Mouse (Mus musculus): ENCODE results near the gene Sele.
"Not testable (repeated sequence)": the region's sequence is repeated elsewhere in the genome, so short reads cannot be mapped to it uniquely, and the experiment has no call there.

Gene Sele

GRCm38 (mm10) chr1:164047934-164048333, at the start of gene Sele:
Gene Sele (plus strand): TSS chr1:164048234.
- DNase-seq, result no peak

- DNase-seq, result no peak
These were observed 46.1 kb upstream of the Sele start for GRCm38 (mm10) chr1:164001831-164002452.

DNA sequence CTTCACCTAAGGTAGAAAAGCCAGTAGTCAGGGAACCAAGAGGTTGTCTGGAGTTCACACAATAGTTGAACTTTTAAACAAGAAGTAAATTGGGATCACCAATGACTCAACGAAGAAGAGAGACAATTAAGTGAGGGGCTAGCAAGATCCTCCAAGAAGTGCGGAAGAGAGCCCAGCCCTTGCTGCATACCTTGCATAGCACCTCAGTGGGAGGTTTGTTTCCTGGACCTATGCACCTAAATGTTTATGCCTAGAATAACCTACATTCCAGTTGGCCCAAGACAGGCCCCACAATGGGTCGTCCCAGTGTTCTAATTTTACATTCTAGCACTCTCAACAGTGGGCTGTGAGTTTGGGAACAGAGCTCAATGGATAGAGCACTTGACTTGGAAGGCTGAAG, 43.7 kb upstream of the Sele start:
- no peak for DNase-seq

GRCm38 (mm10) chr1:164009235-164009634, 38.8 kb upstream of the Sele start:
- DNase-seq, result peak; percentile 74 to 76

- no peak for DNase-seq
These were observed 33.4 kb upstream of the Sele start for GRCm38 (mm10) chr1:164014616-164015015.

- no peak for DNase-seq
These were observed 29.7 kb upstream of the Sele start for GRCm38 (mm10) chr1:164018221-164018896.

GRCm38 (mm10) chr1:164019789-164020188, 28.2 kb upstream of the Sele start:
- DNase-seq, result no peak

GRCm38 (mm10) chr1:164020746-164021145, 27.3 kb upstream of the Sele start:
- not testable (repeated sequence) for DNase-seq

DNA sequence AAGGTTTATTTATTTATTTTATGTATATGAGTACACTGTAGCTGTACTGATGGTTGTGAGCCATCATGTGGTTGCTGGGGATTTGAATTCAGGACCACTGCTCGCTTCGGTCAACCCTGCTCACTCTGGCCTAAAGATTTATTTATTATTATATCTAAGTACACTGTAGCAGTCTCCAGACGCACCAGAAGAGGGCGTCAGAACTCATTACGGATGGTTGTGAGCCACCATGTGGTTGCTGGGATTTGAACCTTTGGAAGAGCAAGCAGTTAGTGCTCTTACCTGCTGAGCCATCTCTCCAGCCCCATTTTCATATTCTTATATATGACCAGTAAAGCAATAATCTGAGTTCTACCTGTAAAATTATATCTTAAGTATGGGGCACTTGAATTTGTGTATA, 25.9 kb upstream of the Sele start:
- peak in 1 of 2 experiments; percentile 12 for DNase-seq

- no peak for DNase-seq
These were observed 22.3 kb upstream of the Sele start for GRCm38 (mm10) chr1:164025685-164026084.

DNA sequence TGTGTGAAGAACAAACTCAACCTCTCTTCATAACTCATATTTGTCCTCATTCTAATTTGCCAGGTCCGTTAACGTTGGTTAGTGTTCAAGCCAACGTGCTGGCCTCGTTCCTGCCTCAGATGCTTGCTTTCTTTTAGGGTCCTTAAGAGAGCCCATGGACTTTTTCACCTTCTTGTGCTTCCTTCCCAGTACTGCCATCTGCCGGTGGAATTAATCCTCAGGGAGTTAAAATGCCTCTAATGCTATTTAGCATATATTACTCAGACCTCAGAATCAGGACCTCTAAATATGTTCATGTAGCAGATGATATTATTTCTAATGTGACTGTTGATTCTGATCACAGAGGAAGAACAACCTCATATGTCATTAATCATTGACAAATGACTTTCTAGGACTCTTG, 20.6 kb upstream of the Sele start:
- DNase-seq, result peak; percentile 52 to 54

- DNase-seq, result no peak
These were observed 7.5 kb upstream of the Sele start for GRCm38 (mm10) chr1:164040385-164041135.

- DNase-seq, result no peak
These were observed 4.5 kb upstream of the Sele start for GRCm38 (mm10) chr1:164043549-164043948.

DNA sequence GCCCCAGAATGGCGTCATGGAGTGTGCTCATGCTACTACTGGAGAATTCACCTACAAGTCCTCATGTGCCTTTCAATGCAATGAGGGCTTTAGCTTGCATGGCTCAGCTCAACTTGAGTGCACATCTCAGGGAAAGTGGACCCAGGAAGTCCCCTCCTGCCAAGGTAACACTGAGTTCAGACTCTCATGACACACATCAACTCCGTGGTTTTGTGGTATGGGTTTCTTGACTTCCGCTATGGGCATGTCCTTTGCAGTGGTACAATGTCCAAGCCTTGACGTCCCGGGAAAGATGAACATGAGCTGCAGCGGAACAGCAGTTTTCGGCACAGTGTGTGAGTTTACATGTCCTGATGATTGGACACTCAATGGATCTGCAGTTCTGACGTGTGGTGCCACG, 5.5 kb downstream of the Sele start:
- DNase-seq, result no peak

GRCm38 (mm10) chr1:164054800-164055199, 6.8 kb downstream of the Sele start:
- peak in 1 of 2 experiments; percentile 45 for DNase-seq

GRCm38 (mm10) chr1:164060071-164060470, 12.0 kb downstream of the Sele start:
- DNase-seq, result no peak

- peak; percentile 41 to 48 for DNase-seq
These were observed 13.2 kb downstream of the Sele start for GRCm38 (mm10) chr1:164061278-164061677.

DNA sequence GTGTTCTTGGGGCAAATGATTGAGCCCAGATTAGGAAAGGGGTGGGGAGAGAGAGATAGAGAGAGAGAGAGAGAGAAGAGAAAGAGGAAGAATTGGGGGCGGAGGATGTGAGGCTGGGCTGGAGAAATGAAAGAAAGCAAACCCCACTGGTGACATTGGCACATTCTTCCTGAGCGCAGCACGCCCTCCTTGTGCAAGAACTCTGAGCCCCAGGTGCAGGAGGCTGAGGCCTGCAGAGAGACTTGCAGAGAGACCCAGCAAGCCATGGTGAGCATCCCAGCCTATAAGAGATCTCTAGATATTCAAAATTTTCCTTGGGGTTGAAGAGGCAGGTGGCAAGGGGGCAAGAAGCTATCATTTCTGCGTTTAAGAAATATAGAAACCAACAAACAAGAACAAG, 13.9 kb downstream of the Sele start, which contains the start of gene Sell:
Sell (plus strand) TSS at position 58 of the 400 bp plus-strand sequence.
- peak; percentile 58 to 59 for DNase-seq

DNA sequence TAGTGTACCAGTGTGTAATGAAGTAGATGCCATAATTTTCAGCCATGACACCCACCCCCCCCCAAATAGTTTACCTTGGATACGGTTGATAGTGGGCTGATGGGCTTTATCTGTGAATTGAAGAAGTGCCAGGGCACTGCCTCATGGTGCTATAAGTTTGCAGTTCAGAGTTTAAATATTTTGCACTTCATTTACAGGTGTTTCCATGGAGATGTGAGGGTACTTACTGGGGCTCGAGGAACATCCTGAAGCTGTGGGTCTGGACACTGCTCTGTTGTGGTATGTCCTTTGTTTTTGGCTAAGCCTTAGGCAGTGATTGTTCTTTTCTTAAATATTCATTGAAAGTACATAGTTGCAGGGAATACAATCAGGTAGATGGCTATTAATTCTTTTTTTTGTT, 14.8 kb downstream of the Sele start:
- DNase-seq, result no peak

- DNase-seq, result no peak
These were observed 15.7 kb downstream of the Sele start for GRCm38 (mm10) chr1:164063745-164064144.

DNA sequence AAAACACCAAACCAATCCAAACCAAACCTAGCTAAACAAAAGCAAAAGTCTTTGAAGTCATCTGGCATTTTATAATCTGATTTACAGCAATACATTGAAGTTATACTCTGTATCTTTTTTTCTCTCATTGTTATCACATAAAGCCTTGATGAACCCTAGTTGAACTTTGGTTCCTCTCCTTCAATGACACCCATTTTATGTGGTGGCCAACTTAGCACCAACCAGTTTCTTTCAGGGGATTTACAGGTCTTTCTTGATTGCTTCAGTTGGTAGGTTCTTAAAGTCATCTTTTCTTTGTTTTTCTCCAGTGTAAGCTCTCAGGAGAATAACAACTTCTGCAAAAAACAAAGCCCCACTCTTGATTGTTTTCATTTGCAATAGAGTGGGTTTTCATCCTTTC, 21.2 kb downstream of the Sele start:
- no peak for DNase-seq

- DNase-seq, result peak; percentile 60 to 63
These were observed 22.4 kb downstream of the Sele start for GRCm38 (mm10) chr1:164070461-164070860.

DNA sequence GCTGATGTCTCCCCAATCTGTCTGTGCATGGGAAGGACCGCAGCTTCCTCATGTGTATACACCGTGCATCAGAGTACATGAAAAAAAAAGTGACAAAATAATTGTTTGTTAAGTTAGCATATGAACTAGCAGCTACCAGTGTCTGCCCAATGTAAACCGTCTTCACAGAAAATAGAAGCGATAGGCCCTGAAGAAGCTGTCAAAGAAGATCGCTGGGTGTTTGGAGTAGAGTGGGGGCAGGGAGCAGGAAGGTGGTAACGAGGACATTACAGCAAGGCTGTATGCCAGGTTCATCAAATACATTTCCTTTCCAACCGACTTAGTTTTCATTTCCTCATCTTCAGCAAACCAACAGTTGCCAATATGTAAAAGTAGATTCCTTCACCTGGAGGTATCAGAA, 23.1 kb downstream of the Sele start:
- DNase-seq, result peak; percentile 67 to 68

DNA sequence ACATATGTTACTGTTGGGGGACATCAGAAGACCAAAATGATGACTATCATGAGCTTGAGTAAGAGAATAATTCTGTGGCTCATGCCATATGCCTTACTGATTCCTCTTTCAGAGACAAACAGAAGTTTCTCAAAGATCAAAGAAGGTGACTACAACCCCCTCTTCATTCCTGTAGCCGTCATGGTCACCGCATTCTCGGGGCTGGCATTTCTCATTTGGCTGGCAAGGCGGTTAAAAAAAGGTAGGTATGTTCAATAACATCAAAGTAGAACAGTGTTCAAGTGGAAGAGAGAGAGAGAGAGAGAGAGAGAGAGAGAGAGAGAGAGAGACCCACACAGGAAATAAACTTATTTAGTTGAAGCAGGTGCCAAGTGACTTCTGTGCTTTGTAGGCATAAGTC, 24.0 kb downstream of the Sele start:
- no peak for DNase-seq
